Mouse (Mus musculus) heart, embryonic 14.5 days (tissue): ENCODE results near the gene Rasa4. TPM values are rescaled to one million over a fixed set of nuclear protein-coding genes. Genes with fewer than 3 reads are reported as not detected.
A peak's percentile ranks its signal among the peaks of the same experiment; 100 is the strongest.

Source experiments
- ATAC-seq: fragments of 200-750 bp; cut with Nextera tagmentation; 2 replicates; pipeline ENCODE4 v1.8.0; 2017; ENCODE audit warnings: low read depth, moderate TSS enrichment; ENCODE audit not compliant: insufficient number of reproducible peaks, insufficient read depth, low FRiP score
- H3K27ac ChIP-seq, 2 experiments: fragments of 200-500 bp in 1 of 2; fragments of 300-500 bp in 1 of 2; sonication (generic) in 1 of 2; replicated peaks in 1 of 2; 2 replicates each; pipeline ENCODE4 v1.5.1; 2012 to 2014; ENCODE audit warnings: low read depth in 2 of 2, low read length in 2 of 2, control low read depth in 1 of 2, mild to moderate bottlenecking in 1 of 2, mixed read lengths in 1 of 2; ENCODE audit not compliant: control insufficient read depth in 1 of 2, insufficient read depth in 1 of 2
- H3K27me3 ChIP-seq: fragments of 300-500 bp; sonication (generic); 2 replicates; pipeline ENCODE4 v1.6.1; 2014; ENCODE audit warnings: mild to moderate bottlenecking, low read length, control low read depth; ENCODE audit not compliant: control insufficient read depth, insufficient read depth
- H3K36me3 ChIP-seq: fragments of 300-500 bp; sonication (generic); 2 replicates; pipeline ENCODE4 v1.6.1; 2014; ENCODE audit warnings: mild to moderate bottlenecking, control low read depth, low read length, mixed read lengths; ENCODE audit not compliant: control insufficient read depth, insufficient read depth
- H3K4me1 ChIP-seq, 2 experiments: fragments of 200-500 bp in 1 of 2; fragments of 300-500 bp in 1 of 2; sonication (generic) in 1 of 2; 2 replicates each; pipeline ENCODE4 v1.6.1; 2012 to 2014; ENCODE audit warnings: low read length in 2 of 2, control low read depth in 1 of 2, mixed read lengths in 1 of 2; ENCODE audit not compliant: control insufficient read depth in 2 of 2, insufficient read depth in 2 of 2
- H3K4me2 ChIP-seq: fragments of 300-500 bp; sonication (generic); 2 replicates; pipeline ENCODE4 v1.6.1; 2014; ENCODE audit warnings: mild to moderate bottlenecking, low read length
- H3K4me3 ChIP-seq, 2 experiments: fragments of 200-500 bp in 1 of 2; fragments of 300-500 bp in 1 of 2; sonication (generic) in 1 of 2; 2 replicates each; pipeline ENCODE4 v1.5.1; 2012 to 2014; ENCODE audit warnings: low read length in 2 of 2, mild to moderate bottlenecking in 2 of 2, control low read depth in 1 of 2, low read depth in 1 of 2, moderate library complexity in 1 of 2; ENCODE audit not compliant: control insufficient read depth in 1 of 2, insufficient read depth in 1 of 2
- H3K9ac ChIP-seq: fragments of 300-500 bp; sonication (generic); 2 replicates; pipeline ENCODE4 v1.6.1; 2014; ENCODE audit warnings: mild to moderate bottlenecking, low read length
- H3K9me3 ChIP-seq: fragments of 300-500 bp; sonication (generic); 2 replicates; pipeline ENCODE4 v1.6.1; 2016; ENCODE audit warnings: low read length, control low read depth; ENCODE audit not compliant: control insufficient read depth
- WGBS: fragments of 180-500 bp; shearing (Covaris S2); extraction: QIAGEN DNeasy Blood & Tissue Kit; methylation state at CpG from one replicate; pipeline ENCODE4 v1.1.7; 2014; 5-methylcytosine and 5-hydroxymethylcytosine counted together
- polyA plus RNA-seq: library from polyadenylated mRNA; unstranded; fragments of >200 nt; fragmentation: Nextera tagmentation; extraction: Ambion mirVana; gene quantifications from 2 replicates; pipeline ENCODE4 v1.2.1, GENCODE M21; 2014

The Rasa4 gene
- polyA plus RNA-seq, 1 experiment from 2014 or later: 1.3 TPM

DNA sequence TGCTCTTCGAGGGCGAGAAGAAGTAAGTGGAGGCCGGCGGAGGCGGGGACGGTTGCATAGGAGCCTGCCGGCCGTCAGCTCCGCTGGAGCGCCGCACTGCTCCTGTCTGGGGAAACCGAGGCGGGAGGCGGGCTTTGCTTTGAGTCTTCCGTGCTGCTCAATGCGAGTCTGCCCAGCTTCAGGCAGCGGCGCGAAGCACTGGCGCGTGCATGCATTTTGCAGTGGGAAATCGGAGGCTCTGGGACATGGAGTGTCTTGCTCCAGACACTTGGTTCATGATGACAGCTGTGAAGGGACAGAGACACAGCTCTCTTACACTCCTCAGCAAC is 33.0 kb downstream of the Rasa4 start:
- Histone ChIP-seq H3K4me3 (peak overlapping the region; percentile 86 to 97), H3K9me3 (no peaks in the 10 kb centered on the region), H3K27ac (peak overlapping the region in 1 of 2 experiments; percentile 65; a peak in 1 of 4 replicates), H3K27me3 (no peaks in the 10 kb centered on the region), H3K36me3 (peaks cover 24% of the 10 kb centered on the region), H3K4me1 (peaks cover 5 to 18% of the 10 kb centered on the region in 2 experiments), H3K9ac (peak overlapping the region; percentile 95), H3K4me2 (peak overlapping the region; percentile 95)
- peak; percentile 28 for ATAC-seq
- whole genome bisulfite sequencing: under 1% methylated on average over 22 of the region's 22 CpGs

GRCm38 (mm10) chr5:136122165-136122564 is 38.4 kb downstream of the Rasa4 start:
- H3K27ac ChIP-seq: no peak overlapping the region
- 89% methylated on average over 10 of the region's 10 CpGs for WGBS
- peaks cover 5 to 10% of the 10 kb centered on the region in 2 experiments for H3K4me1 ChIP-seq
- no peak overlapping the region for H3K4me2 ChIP-seq
- no peak overlapping the region for H3K4me3 ChIP-seq
- H3K36me3 ChIP-seq: peaks cover 66% of the 10 kb centered on the region
- no peaks in the 10 kb centered on the region for H3K27me3 ChIP-seq
- no peak for ATAC-seq
- no peak overlapping the region for H3K9ac ChIP-seq
- H3K9me3 ChIP-seq: no peaks in the 10 kb centered on the region

DNA sequence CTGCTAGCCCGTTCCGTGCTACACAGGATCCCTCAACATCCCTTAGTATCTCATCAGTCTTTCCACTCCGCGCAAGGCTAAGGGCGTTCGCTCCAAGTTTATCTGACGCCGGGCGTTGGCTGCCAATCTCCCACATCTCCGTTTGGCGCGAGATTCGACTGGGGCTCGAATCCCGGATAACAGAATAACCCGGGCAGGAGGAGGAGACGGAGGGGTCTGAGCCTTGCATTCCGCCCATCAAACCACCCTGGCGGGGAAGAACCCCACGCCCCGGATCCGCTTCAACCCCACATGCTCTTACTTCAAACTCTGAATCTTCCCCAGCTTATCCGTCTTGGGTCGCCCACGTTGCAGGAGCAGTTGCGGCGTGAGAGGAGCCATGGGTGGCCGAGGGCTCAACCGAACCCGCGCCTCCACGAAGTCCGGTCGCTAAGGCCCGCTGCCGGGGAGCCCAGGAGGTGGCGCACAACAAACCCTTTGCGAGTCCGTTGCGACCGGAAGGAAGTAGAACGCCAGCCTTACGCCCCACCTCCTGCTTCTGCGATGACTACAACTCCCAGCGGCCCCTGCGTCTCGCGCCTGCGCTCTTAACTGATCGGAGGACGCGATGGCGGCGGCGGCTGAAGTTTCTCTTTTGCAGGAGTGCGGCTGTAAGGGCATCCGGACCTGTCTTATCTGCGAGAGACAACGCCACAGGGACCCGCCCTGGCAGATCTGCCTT is 52.0 kb downstream of the Rasa4 start, which contains the start of the genes Lrwd1 and Alkbh4:
TSS of gene Lrwd1 (minus strand) at position 504 of the 721 bp plus-strand sequence.
TSS of gene Alkbh4 (plus strand) at position 576 of the 721 bp plus-strand sequence.
- WGBS: under 1% methylated on average over 60 of the region's 60 CpGs
- Histone ChIP-seq H3K27me3 (no peaks in the 10 kb centered on the region), H3K4me3 (peak within 1 kb of the TSS; percentile 82 to 85), H3K4me2 (peak within 1 kb of the TSS; percentile 78), H3K27ac (peak within 1 kb of the TSS; percentile 33 to 64; a peak in 2 of 4 replicates), H3K9ac (peak within 1 kb of the TSS; percentile 88), H3K4me1 (peaks cover 6 to 14% of the 10 kb centered on the region in 2 experiments), H3K36me3 (peaks cover 49% of the 10 kb centered on the region), H3K9me3 (no peaks in the 10 kb centered on the region)
- peak; percentile 89 for ATAC-seq

- Histone ChIP-seq H3K4me3 (peak overlapping the region; percentile 82 to 85), H3K36me3 (peaks cover 49% of the 10 kb centered on the region), H3K27ac (peak overlapping the region; percentile 14 to 64; a peak in 2 of 4 replicates), H3K27me3 (no peaks in the 10 kb centered on the region), H3K9ac (peak overlapping the region; percentile 88), H3K4me1 (peaks cover 6 to 14% of the 10 kb centered on the region in 2 experiments), H3K9me3 (no peaks in the 10 kb centered on the region), H3K4me2 (peak overlapping the region; percentile 78)
- 3% methylated on average over 20 of the region's 20 CpGs for WGBS
- no peak for ATAC-seq
These were observed 52.7 kb downstream of the Rasa4 start for GRCm38 (mm10) chr5:136136292-136136990.

DNA sequence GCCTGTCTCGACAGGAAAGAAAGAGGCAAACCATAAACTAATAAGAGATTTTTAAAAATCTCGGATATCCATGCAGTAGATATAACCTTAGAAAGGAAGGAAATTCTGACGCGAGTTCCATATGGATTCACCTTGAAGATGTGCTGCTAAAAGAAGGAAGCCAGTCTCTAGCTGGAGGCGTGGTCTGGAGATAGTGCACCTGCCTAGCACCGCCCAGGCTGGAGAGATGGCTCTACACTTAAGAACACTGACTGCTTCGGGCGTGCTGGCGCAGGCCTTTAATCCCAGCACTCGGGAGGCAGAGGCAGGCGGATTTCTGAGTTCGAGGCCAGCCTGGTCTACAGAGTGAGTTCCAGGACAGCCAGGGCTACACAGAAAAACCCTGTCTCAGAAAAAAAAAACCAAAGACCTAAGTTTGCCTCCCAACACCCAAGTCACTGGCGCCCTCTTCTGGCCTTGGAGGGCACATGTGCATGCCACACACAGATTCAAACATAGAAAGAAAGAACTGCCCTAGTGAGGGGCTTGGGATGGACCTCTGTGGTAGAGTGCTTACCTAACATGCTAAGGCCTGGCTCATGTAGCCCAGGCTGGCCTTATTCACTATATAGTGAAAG is 54.0 kb downstream of the Rasa4 start:
- Histone ChIP-seq H3K4me2 (no peak overlapping the region), H3K4me1 (peaks cover 6 to 14% of the 10 kb centered on the region in 2 experiments), H3K9me3 (0 out of 2 replicates have a peak, but pooled peaks cover 4% of the 10 kb centered on the region), H3K9ac (no peak overlapping the region), H3K27me3 (no peaks in the 10 kb centered on the region), H3K36me3 (peaks cover 46% of the 10 kb centered on the region), H3K27ac (no peak overlapping the region), H3K4me3 (no peak overlapping the region)
- ATAC-seq: no peak
- WGBS: 75% methylated on average over 13 of the region's 13 CpGs

DNA sequence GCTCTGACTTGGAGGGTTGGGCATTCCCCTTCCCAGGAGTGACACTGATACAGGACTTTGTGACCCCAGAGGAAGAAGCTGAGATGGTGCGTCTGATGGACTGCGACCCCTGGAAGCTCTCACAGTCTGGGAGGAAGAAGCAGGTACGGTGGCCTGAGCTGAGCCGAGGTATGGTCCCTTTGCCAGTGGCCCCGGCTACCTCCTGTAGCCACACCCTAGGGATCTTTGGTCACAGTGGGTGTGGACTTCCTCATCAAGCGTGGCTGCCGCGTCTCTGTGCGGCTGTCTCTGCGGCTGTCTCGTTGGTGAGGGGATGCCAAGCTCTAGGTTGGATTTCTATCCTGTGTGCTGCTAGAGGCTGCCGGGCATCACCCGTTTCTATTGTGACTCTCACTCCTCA is 55.7 kb downstream of the Rasa4 start:
- Histone ChIP-seq H3K27ac (no peak overlapping the region), H3K27me3 (no peaks in the 10 kb centered on the region), H3K9me3 (0 out of 2 replicates have a peak, but pooled peaks cover 9% of the 10 kb centered on the region), H3K4me1 (peaks cover 6 to 14% of the 10 kb centered on the region in 2 experiments), H3K4me2 (no peak overlapping the region), H3K4me3 (no peak overlapping the region), H3K36me3 (peaks cover 39% of the 10 kb centered on the region), H3K9ac (no peak overlapping the region)
- WGBS: 90% methylated on average over 13 of the region's 13 CpGs
- ATAC-seq: no peak

DNA sequence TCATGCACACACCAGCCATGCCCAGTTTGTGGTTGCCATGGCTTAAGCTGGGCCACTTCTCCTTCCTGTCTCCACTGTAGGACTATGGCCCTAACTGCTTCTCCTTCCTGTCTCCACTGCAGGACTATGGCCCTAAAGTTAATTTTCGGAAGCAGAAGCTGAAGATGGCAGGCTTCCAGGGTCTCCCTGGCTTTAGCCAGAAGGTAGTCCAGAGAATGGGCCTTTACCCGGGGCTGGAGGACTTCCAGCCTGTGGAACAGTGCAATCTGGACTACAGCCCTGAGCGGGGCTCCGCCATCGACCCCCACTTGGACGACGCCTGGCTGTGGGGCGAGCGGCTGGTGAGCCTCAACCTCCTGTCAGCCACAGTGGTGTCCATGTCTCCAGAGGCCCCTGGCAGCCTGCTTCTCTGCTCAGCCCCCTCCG is 56.4 kb downstream of the Rasa4 start:
- Histone ChIP-seq H3K27me3 (no peaks in the 10 kb centered on the region), H3K27ac (no peak overlapping the region), H3K4me3 (no peak overlapping the region), H3K9ac (no peak overlapping the region), H3K36me3 (peaks cover 39% of the 10 kb centered on the region), H3K4me1 (peaks cover 5 to 10% of the 10 kb centered on the region in 2 experiments), H3K4me2 (no peak overlapping the region), H3K9me3 (0 out of 2 replicates have a peak, but pooled peaks cover 9% of the 10 kb centered on the region)
- no peak for ATAC-seq
- WGBS: 92% methylated on average over 10 of the region's 10 CpGs
